Mouse (Mus musculus): ENCODE data around the gene Zfp217.

- TF ChIP-seq CTCF (IDR thresholded peaks at IDR 0.05; ENCODE audit: low read depth) (no peak), EP300 (IDR thresholded peaks at IDR 0.05; ENCODE audit: low read depth) (no peak)
Observed at GRCm38 (mm10) chr2:170135820-170136219, 12.1 kb downstream of the Zfp217 start.

Data from heart, postnatal 0 days (tissue).